Mouse (Mus musculus) small intestine, adult 2 months (tissue): ENCODE results near the gene Adcy2. TPM values are rescaled to one million over a fixed set of nuclear protein-coding genes. Genes with fewer than 3 reads are reported as not detected.
A peak's percentile ranks its signal among the peaks of the same experiment; 100 is the strongest.

Experiments
- H3K27ac ChIP-seq: fragments of 200-500 bp; 2 replicates; pipeline ENCODE4 v1.5.1; 2012; ENCODE audit warnings: low read depth, low read length, control low read depth, inconsistent platforms; ENCODE audit not compliant: insufficient read depth
- H3K27me3 ChIP-seq: fragments of 200-500 bp; 2 replicates; pipeline ENCODE4 v1.6.1; 2012; ENCODE audit warnings: mild to moderate bottlenecking, moderate library complexity, low read length, inconsistent platforms; ENCODE audit not compliant: control insufficient read depth, insufficient read depth
- H3K36me3 ChIP-seq: fragments of 200-500 bp; 2 replicates; pipeline ENCODE4 v1.6.1; 2012; ENCODE audit warnings: mild to moderate bottlenecking, low read length, control low read depth, inconsistent platforms; ENCODE audit not compliant: control insufficient read depth, insufficient read depth
- H3K4me1 ChIP-seq: fragments of 200-500 bp; 2 replicates; pipeline ENCODE4 v1.6.1; 2012; ENCODE audit warnings: low read length, inconsistent platforms, mixed read lengths; ENCODE audit not compliant: control insufficient read depth, insufficient read depth, insufficient read length
- H3K4me3 ChIP-seq: fragments of 200-500 bp; 2 replicates; pipeline ENCODE4 v1.5.1; 2012; ENCODE audit warnings: low read depth, mild to moderate bottlenecking, control low read depth, inconsistent platforms, low read length, moderate library complexity
- CTCF ChIP-seq: fragments of 200-500 bp; IDR thresholded peaks from 2 replicates; pipeline ENCODE4 v1.5.1; 2012; ENCODE audit warnings: low read depth, mild to moderate bottlenecking, control low read depth, inconsistent platforms, low read length, moderate library complexity, mixed read lengths; ENCODE audit not compliant: insufficient replicate concordance, insufficient read length; ENCODE audit errors: extremely low read depth
- POLR2A ChIP-seq: fragments of 200-500 bp; IDR thresholded peaks from 2 replicates; pipeline ENCODE4 v1.6.1; 2012; ENCODE audit warnings: low read depth, mild to moderate bottlenecking, control low read depth, inconsistent platforms, low read length, moderate library complexity
- WGBS: fragments of 180-500 bp; shearing (Covaris S2); methylation state at CpG from one replicate; pipeline ENCODE4 v1.1.7; 2018; 5-methylcytosine and 5-hydroxymethylcytosine counted together
- polyA plus RNA-seq: library from polyadenylated mRNA; depleted of rRNA; stranded (reverse); fragments of >200 nt; gene quantifications from 2 replicates; pipeline ENCODE4 v1.2.3, GENCODE M21; 2012

Gene Adcy2
- polyA plus RNA-seq, 1 experiment = 0.51 TPM

- no peak overlapping the region for H3K27ac ChIP-seq
- H3K4me3 ChIP-seq = peak overlapping the region; percentile 65
- H3K4me1 ChIP-seq = peaks cover 4% of the 10 kb centered on the region
- TF ChIP-seq POLR2A = no peak
- TF ChIP-seq CTCF = no peak
- H3K36me3 ChIP-seq = no peaks in the 10 kb centered on the region
- WGBS = 2% methylated on average over 17 of the region's 17 CpGs
- peaks cover 19% of the 10 kb centered on the region for H3K27me3 ChIP-seq
These were observed 803 bp downstream of the Adcy2 start for GRCm38 (mm10) chr13:68998558-68998917.

GRCm38 (mm10) chr13:68997821-68998551 lies 1.4 kb downstream of the Adcy2 start:
- peaks cover 19% of the 10 kb centered on the region for H3K27me3 ChIP-seq
- H3K4me3 ChIP-seq = no peak overlapping the region
- no peaks in the 10 kb centered on the region for H3K36me3 ChIP-seq
- H3K4me1 ChIP-seq = peaks cover 4% of the 10 kb centered on the region
- WGBS = 20% methylated on average over 22 of the region's 22 CpGs
- H3K27ac ChIP-seq = no peak overlapping the region
- TF ChIP-seq CTCF (no peak), POLR2A (no peak)

- H3K36me3 ChIP-seq = no peaks in the 10 kb centered on the region
- TF ChIP-seq CTCF (no peak), POLR2A (no peak)
- peaks cover 19% of the 10 kb centered on the region for H3K27me3 ChIP-seq
- H3K27ac ChIP-seq = no peak overlapping the region
- H3K4me1 ChIP-seq = peaks cover 4% of the 10 kb centered on the region
- WGBS = 43% methylated on average over 10 of the region's 10 CpGs
- H3K4me3 ChIP-seq = no peak overlapping the region
These were observed 2.0 kb downstream of the Adcy2 start for GRCm38 (mm10) chr13:68997386-68997785.

GRCm38 (mm10) chr13:68996661-68997060 lies 2.7 kb downstream of the Adcy2 start:
- Histone ChIP-seq H3K27ac (no peak overlapping the region), H3K4me1 (peaks cover 4% of the 10 kb centered on the region), H3K4me3 (no peak overlapping the region), H3K27me3 (peaks cover 19% of the 10 kb centered on the region), H3K36me3 (no peaks in the 10 kb centered on the region)
- TF ChIP-seq CTCF = no peak
- no peak for TF ChIP-seq POLR2A
- 34% methylated on average over 3 of the region's 3 CpGs for WGBS

GRCm38 (mm10) chr13:68985789-68986188 lies 13.6 kb downstream of the Adcy2 start:
- TF ChIP-seq POLR2A (no peak), CTCF (no peak)
- WGBS = 76% methylated on average over 2 of the region's 2 CpGs
- no peaks in the 10 kb centered on the region for H3K36me3 ChIP-seq
- H3K27ac ChIP-seq = no peak overlapping the region
- H3K4me3 ChIP-seq = no peak overlapping the region
- no peaks in the 10 kb centered on the region for H3K27me3 ChIP-seq
- no peaks in the 10 kb centered on the region for H3K4me1 ChIP-seq

- TF ChIP-seq CTCF = no peak
- H3K4me3 ChIP-seq = no peak overlapping the region
- no peak overlapping the region for H3K27ac ChIP-seq
- H3K4me1 ChIP-seq = no peaks in the 10 kb centered on the region
- WGBS = 84% methylated on average over 15 of the region's 15 CpGs
- no peaks in the 10 kb centered on the region for H3K27me3 ChIP-seq
- H3K36me3 ChIP-seq = no peaks in the 10 kb centered on the region
These were observed 15.3 kb downstream of the Adcy2 start for GRCm38 (mm10) chr13:68984000-68984399.

- no peaks in the 10 kb centered on the region for H3K36me3 ChIP-seq
- no peaks in the 10 kb centered on the region for H3K4me1 ChIP-seq
- H3K4me3 ChIP-seq = no peak overlapping the region
- TF ChIP-seq CTCF (no peak), POLR2A (no peak)
- WGBS = 94% methylated on average over 2 of the region's 2 CpGs
- no peaks in the 10 kb centered on the region for H3K27me3 ChIP-seq
- no peak overlapping the region for H3K27ac ChIP-seq
These were observed 18.3 kb downstream of the Adcy2 start for GRCm38 (mm10) chr13:68981048-68981447.
